Mouse (Mus musculus): ENCODE data around the gene Anxa9. TPM values are rescaled to one million over a fixed set of nuclear protein-coding genes. Genes with fewer than 3 reads are reported as not detected.

Gene Anxa9
- polyA plus RNA-seq, 1 experiment from 2014 or later: 0.94 TPM

- Histone ChIP-seq H3K27me3 (replicated peaks) (no peaks in the 10 kb centered on the region), H3K9me3 (no peaks in the 10 kb centered on the region), H3K4me2 (replicated peaks) (no peak overlapping the region), H3K36me3 (peaks cover 52% of the 10 kb centered on the region), H3K4me1 (peaks cover 27% of the 10 kb centered on the region), H3K27ac (no peak overlapping the region), H3K4me3 (no peak overlapping the region), H3K9ac (no peak overlapping the region)
- 76% methylated on average over 12 of the region's 12 CpGs for WGBS
- ATAC-seq (ENCODE audit: low FRiP score, low read depth): no peak
Observed at GRCm38 (mm10) chr3:95319701-95320625, 13.0 kb upstream of the Anxa9 start.

GRCm38 (mm10) chr3:95319110-95319509 is 12.1 kb upstream of the Anxa9 start:
- Histone ChIP-seq H3K9ac (no peak overlapping the region), H3K27me3 (replicated peaks) (no peaks in the 10 kb centered on the region), H3K36me3 (peaks cover 43% of the 10 kb centered on the region), H3K4me1 (peaks cover 27% of the 10 kb centered on the region), H3K4me3 (no peak overlapping the region), H3K27ac (no peak overlapping the region), H3K9me3 (no peaks in the 10 kb centered on the region), H3K4me2 (replicated peaks) (no peak overlapping the region)
- 75% methylated on average over 2 of the region's 2 CpGs for WGBS
- ATAC-seq (ENCODE audit: low FRiP score, low read depth): no peak

- H3K9me3 ChIP-seq: no peaks in the 10 kb centered on the region
- peaks cover 38% of the 10 kb centered on the region for H3K36me3 ChIP-seq
- H3K9ac ChIP-seq: no peak overlapping the region
- H3K4me3 ChIP-seq: no peak overlapping the region
- no peak overlapping the region for H3K27ac ChIP-seq
- H3K4me1 ChIP-seq: peaks cover 27% of the 10 kb centered on the region
- no peak for ATAC-seq (ENCODE audit: low FRiP score, low read depth)
- WGBS: 50% methylated on average over 6 of the region's 6 CpGs
- H3K4me2 ChIP-seq (replicated peaks): no peak overlapping the region
- H3K27me3 ChIP-seq (replicated peaks): no peaks in the 10 kb centered on the region
Observed at GRCm38 (mm10) chr3:95318548-95318947, 11.6 kb upstream of the Anxa9 start.

- Histone ChIP-seq H3K27me3 (replicated peaks) (no peaks in the 10 kb centered on the region), H3K4me2 (replicated peaks) (peak overlapping the region; percentile 32; the same call in 1 of the 2 replicates), H3K27ac (no peak overlapping the region), H3K4me3 (no peak overlapping the region), H3K36me3 (peaks cover 28% of the 10 kb centered on the region), H3K9me3 (no peaks in the 10 kb centered on the region), H3K9ac (no peak overlapping the region), H3K4me1 (peaks cover 27% of the 10 kb centered on the region)
- WGBS: 25% methylated on average over 12 of the region's 12 CpGs
- no peak for ATAC-seq (ENCODE audit: low FRiP score, low read depth)
Observed at GRCm38 (mm10) chr3:95317414-95318080, 10.6 kb upstream of the Anxa9 start.

- 14% methylated on average over 9 of the region's 9 CpGs for WGBS
- Histone ChIP-seq H3K27ac (peak overlapping the region; percentile 72; the same call in 1 of the 2 replicates), H3K9ac (peak overlapping the region; percentile 93), H3K4me1 (peaks cover 27% of the 10 kb centered on the region), H3K4me2 (replicated peaks) (peak overlapping the region; percentile 76), H3K27me3 (replicated peaks) (no peaks in the 10 kb centered on the region), H3K9me3 (no peaks in the 10 kb centered on the region), H3K4me3 (peak overlapping the region; percentile 87), H3K36me3 (peaks cover 12% of the 10 kb centered on the region)
- no peak for ATAC-seq (ENCODE audit: low FRiP score, low read depth)
Observed at GRCm38 (mm10) chr3:95315844-95316550, 9.0 kb upstream of the Anxa9 start.

- WGBS: under 1% methylated on average over 71 of the region's 71 CpGs
- Histone ChIP-seq H3K27ac (peak overlapping the region; percentile 72), H3K9me3 (no peaks in the 10 kb centered on the region), H3K4me1 (peaks cover 27% of the 10 kb centered on the region), H3K36me3 (peaks cover 5% of the 10 kb centered on the region), H3K27me3 (replicated peaks) (no peaks in the 10 kb centered on the region), H3K4me2 (replicated peaks) (peak overlapping the region; percentile 76), H3K9ac (peak overlapping the region; percentile 93), H3K4me3 (peak overlapping the region; percentile 87)
- ATAC-seq (ENCODE audit: low FRiP score, low read depth): peak; percentile 93
Observed at GRCm38 (mm10) chr3:95315094-95315843, 8.3 kb upstream of the Anxa9 start.

- Histone ChIP-seq H3K4me2 (replicated peaks) (peak within 1 kb of the TSS; percentile 76), H3K9me3 (no peaks in the 10 kb centered on the region), H3K27ac (peak within 1 kb of the TSS; percentile 72), H3K36me3 (no peaks in the 10 kb centered on the region; the same call in 1 of the 2 replicates), H3K4me1 (peaks cover 27% of the 10 kb centered on the region), H3K4me3 (peak within 1 kb of the TSS; percentile 87), H3K9ac (peak within 1 kb of the TSS; percentile 93), H3K27me3 (replicated peaks) (no peaks in the 10 kb centered on the region)
- 2% methylated on average over 27 of the region's 27 CpGs for WGBS
- no peak; the same call in 1 of the 2 replicates for ATAC-seq (ENCODE audit: low FRiP score, low read depth)
Observed at GRCm38 (mm10) chr3:95314486-95315093, 7.6 kb upstream of the Anxa9 start, which contains the start of gene Cers2. Cers2 (plus strand) TSS chr3:95314791.

- peak overlapping the region; percentile 76 for H3K4me2 ChIP-seq (replicated peaks)
- H3K4me3 ChIP-seq: no peak overlapping the region
- H3K4me1 ChIP-seq: peaks cover 26% of the 10 kb centered on the region
- no peaks in the 10 kb centered on the region; the same call in 1 of the 2 replicates for H3K36me3 ChIP-seq
- ATAC-seq (ENCODE audit: low FRiP score, low read depth): no peak
- H3K9ac ChIP-seq: peak overlapping the region; percentile 93; the same call in 1 of the 2 replicates
- H3K9me3 ChIP-seq: no peaks in the 10 kb centered on the region
- no peaks in the 10 kb centered on the region for H3K27me3 ChIP-seq (replicated peaks)
- H3K27ac ChIP-seq: no peak overlapping the region
- WGBS: 60% methylated on average over 6 of the region's 6 CpGs
Observed at GRCm38 (mm10) chr3:95314075-95314474, 7.1 kb upstream of the Anxa9 start.

GRCm38 (mm10) chr3:95313476-95313875 is 6.5 kb upstream of the Anxa9 start:
- no peaks in the 10 kb centered on the region for H3K27me3 ChIP-seq (replicated peaks)
- no peak for ATAC-seq (ENCODE audit: low FRiP score, low read depth)
- no peak overlapping the region for H3K9ac ChIP-seq
- H3K27ac ChIP-seq: no peak overlapping the region
- H3K36me3 ChIP-seq: no peaks in the 10 kb centered on the region
- 44% methylated on average over 7 of the region's 7 CpGs for WGBS
- H3K4me1 ChIP-seq: peaks cover 20% of the 10 kb centered on the region
- 0 out of 2 replicates have a peak overlapping the region, but pooled peaks have one; percentile 7 for H3K4me2 ChIP-seq (replicated peaks)
- no peaks in the 10 kb centered on the region for H3K9me3 ChIP-seq
- no peak overlapping the region for H3K4me3 ChIP-seq

- no peak overlapping the region for H3K9ac ChIP-seq
- H3K4me3 ChIP-seq: no peak overlapping the region
- no peaks in the 10 kb centered on the region for H3K27me3 ChIP-seq (replicated peaks)
- ATAC-seq (ENCODE audit: low FRiP score, low read depth): no peak
- no peak overlapping the region for H3K4me2 ChIP-seq (replicated peaks)
- peaks cover 17% of the 10 kb centered on the region for H3K4me1 ChIP-seq
- H3K36me3 ChIP-seq: no peaks in the 10 kb centered on the region
- no peak overlapping the region for H3K27ac ChIP-seq
- WGBS: 81% methylated on average over 6 of the region's 6 CpGs
- H3K9me3 ChIP-seq: no peaks in the 10 kb centered on the region
Observed at GRCm38 (mm10) chr3:95312623-95313022, 5.6 kb upstream of the Anxa9 start.
